Mouse (Mus musculus) erythroblast, embryonic 14.5 days (primary cell): Measurements from ENCODE around the gene Rasgef1b.

Source experiments
- GATA1 ChIP-seq: IDR thresholded peaks from 2 replicates; pipeline ENCODE4 v1.6.1; 2012; ENCODE audit warnings: low read length, inconsistent platforms, mixed read lengths
- TAL1 ChIP-seq: IDR thresholded peaks from 3 replicates; pipeline ENCODE4 v1.6.1; 2012; ENCODE audit warnings: low read length, inconsistent platforms, mixed read lengths

- TF ChIP-seq GATA1 (no peak), TAL1 (no peak)
Observed at GRCm38 (mm10) chr5:99271531-99271930, 457.3 kb downstream of the Rasgef1b start.
